Mouse (Mus musculus): ENCODE measurements around the gene Pappa2.

GRCm38 (mm10) chr1:158740161-158740766 is 240.0 kb downstream of the Pappa2 start:
- no peak for TF ChIP-seq CTCF (IDR thresholded peaks at IDR 0.05; ENCODE audit: extremely low read depth, insufficient read depth, low read length)
- TF ChIP-seq POLR2A (IDR thresholded peaks at IDR 0.05; ENCODE audit: extremely low read depth, insufficient read depth, low read length): no peak

All from cortical plate, adult 2 months (tissue).